Mouse (Mus musculus) CH12.LX (cell line): ENCODE measurements around the gene Exoc2. TPM values are rescaled to one million over a fixed set of nuclear protein-coding genes. Genes with fewer than 3 reads are reported as not detected.

Source experiments
- DNase-seq: peaks from one replicate; pipeline ENCODE4 v3.0.0-alpha.2; 2013; ENCODE audit errors: extremely low read depth
- H3K27ac ChIP-seq: 2 replicates; pipeline ENCODE4 v1.5.1; 2012; ENCODE audit warnings: low read depth, mild to moderate bottlenecking, control low read depth, moderate library complexity; ENCODE audit not compliant: insufficient read depth
- H3K27me3 ChIP-seq: replicated peaks from 2 replicates; pipeline ENCODE3; 2012; ENCODE audit warnings: inconsistent platforms
- H3K36me3 ChIP-seq, 2 experiments: replicated peaks in 1 of 2; 2 replicates each; pipeline versions ENCODE3 to v1.6.1; 2012; ENCODE audit warnings: inconsistent platforms in 1 of 2, low read length in 1 of 2, mild to moderate bottlenecking in 1 of 2, mixed read lengths in 1 of 2, moderate library complexity in 1 of 2; ENCODE audit not compliant: control insufficient read depth in 1 of 2, insufficient read depth in 1 of 2
- H3K4me1 ChIP-seq, 2 experiments: 2 replicates each; pipeline ENCODE4 v1.6.1; 2012; ENCODE audit warnings: inconsistent platforms in 1 of 2, moderate library complexity in 1 of 2; ENCODE audit not compliant: insufficient read depth in 2 of 2, control insufficient read depth in 1 of 2
- H3K4me2 ChIP-seq: 2 replicates; pipeline ENCODE4 v1.6.1; 2012; ENCODE audit warnings: low read depth, mild to moderate bottlenecking, control low read depth; ENCODE audit not compliant: poor library complexity, insufficient read depth, severe bottlenecking
- H3K4me3 ChIP-seq, 3 experiments: fragments of 150-350 bp in 1 of 3; sonication (generic) in 1 of 3; replicated peaks in 1 of 3; 2 replicates each; pipeline versions ENCODE3 to v1.5.1; 2011 to 2012; ENCODE audit warnings: low read depth in 2 of 3, low read length in 2 of 3, mild to moderate bottlenecking in 2 of 3, moderate library complexity in 2 of 3, control low read depth in 1 of 3, improper control_type of control experiment in 1 of 3, inconsistent platforms in 1 of 3, mixed read lengths in 1 of 3; ENCODE audit not compliant: poor library complexity in 1 of 3
- H3K79me2 ChIP-seq: replicated peaks from 2 replicates; pipeline ENCODE4 v1.6.1; 2012; ENCODE audit warnings: mild to moderate bottlenecking, moderate library complexity; ENCODE audit not compliant: control insufficient read depth, poor library complexity, insufficient read depth, severe bottlenecking; ENCODE audit errors: extremely low read depth
- H3K9ac ChIP-seq: 2 replicates; pipeline ENCODE4 v1.6.1; 2012; ENCODE audit warnings: low read depth, mild to moderate bottlenecking, control low read depth, moderate library complexity; ENCODE audit not compliant: insufficient read depth
- H3K9me3 ChIP-seq: replicated peaks from 2 replicates; pipeline ENCODE3; 2012; ENCODE audit warnings: low read length, inconsistent platforms, mixed read lengths
- BHLHE40 ChIP-seq: IDR thresholded peaks from 2 replicates; pipeline ENCODE4 v1.6.1; 2011; ENCODE audit warnings: mild to moderate bottlenecking, low read depth, low read length, improper control_type of control experiment
- CHD1 ChIP-seq: IDR thresholded peaks from 2 replicates; pipeline ENCODE4 v1.6.1; 2012; ENCODE audit warnings: low read depth, low read length, improper control_type of control experiment, inconsistent platforms
- CHD2 ChIP-seq: IDR thresholded peaks from 2 replicates; pipeline ENCODE4 v1.6.1; 2011; ENCODE audit warnings: low read length, improper control_type of control experiment
- E2F4 ChIP-seq: IDR thresholded peaks from 2 replicates; pipeline ENCODE4 v1.6.1; 2011; ENCODE audit warnings: low read depth, low read length, improper control_type of control experiment; ENCODE audit not compliant: insufficient replicate concordance
- EP300 ChIP-seq: IDR thresholded peaks from 2 replicates; pipeline ENCODE4 v1.6.1; 2011; ENCODE audit warnings: low read length, improper control_type of control experiment
- ETS1 ChIP-seq: conservative IDR thresholded peaks from 2 replicates; pipeline ENCODE4 v1.6.1; 2012; ENCODE audit warnings: low read depth, mild to moderate bottlenecking, inconsistent platforms, low read length, improper control_type of control experiment, moderate library complexity
- GABPA ChIP-seq: IDR thresholded peaks from 2 replicates; pipeline ENCODE4 v1.6.1; 2012; ENCODE audit warnings: low read depth, low read length, improper control_type of control experiment, inconsistent platforms; ENCODE audit not compliant: insufficient replicate concordance
- HCFC1 ChIP-seq: IDR thresholded peaks from 2 replicates; pipeline ENCODE4 v1.6.1; 2012; ENCODE audit warnings: low read depth, mild to moderate bottlenecking, inconsistent platforms, low read length, improper control_type of control experiment
- IRF4 ChIP-seq: IDR thresholded peaks from 2 replicates; pipeline ENCODE4 v1.6.1; 2014; ENCODE audit warnings: low read depth, mild to moderate bottlenecking, inconsistent platforms, low read length, improper control_type of control experiment
- JUND ChIP-seq: conservative IDR thresholded peaks from 2 replicates; pipeline ENCODE4 v1.6.1; 2011; ENCODE audit warnings: low read depth, low read length, improper control_type of control experiment
- MAZ ChIP-seq: IDR thresholded peaks from 2 replicates; pipeline ENCODE4 v1.6.1; 2012; ENCODE audit warnings: low read depth, mild to moderate bottlenecking, inconsistent platforms, low read length, improper control_type of control experiment, moderate library complexity
- MEF2A ChIP-seq: IDR thresholded peaks from 2 replicates; pipeline ENCODE4 v1.6.1; 2014; ENCODE audit warnings: low read depth, mild to moderate bottlenecking, inconsistent platforms, low read length, improper control_type of control experiment, borderline replicate concordance
- MYC ChIP-seq: IDR thresholded peaks from 2 replicates; pipeline ENCODE4 v1.6.1; 2011; ENCODE audit warnings: low read depth, mild to moderate bottlenecking, improper control_type of control experiment, low read length
- NELFE ChIP-seq: IDR thresholded peaks from 2 replicates; pipeline ENCODE4 v1.6.1; 2011; ENCODE audit warnings: low read depth, low read length, improper control_type of control experiment
- POLR2A ChIP-seq: IDR thresholded peaks from 2 replicates; pipeline ENCODE4 v1.6.1; 2011; ENCODE audit warnings: low read depth, mild to moderate bottlenecking, improper control_type of control experiment, low read length
- POLR2AphosphoS2 ChIP-seq: IDR thresholded peaks from 2 replicates; pipeline ENCODE4 v1.6.1; 2011; ENCODE audit warnings: low read depth, low read length, improper control_type of control experiment
- SMC3 ChIP-seq: IDR thresholded peaks from 2 replicates; pipeline ENCODE4 v1.6.1; 2011; ENCODE audit warnings: low read depth, low read length, improper control_type of control experiment
- TBP ChIP-seq: conservative IDR thresholded peaks from 2 replicates; pipeline ENCODE4 v1.6.1; 2011; ENCODE audit warnings: low read depth, low read length, improper control_type of control experiment
- UBTF ChIP-seq: IDR thresholded peaks from 2 replicates; pipeline ENCODE4 v1.6.1; 2012; ENCODE audit warnings: low read depth, mild to moderate bottlenecking, inconsistent platforms, low read length, improper control_type of control experiment, moderate library complexity
- USF2 ChIP-seq: conservative IDR thresholded peaks from 2 replicates; pipeline ENCODE4 v1.6.1; 2011; ENCODE audit warnings: low read depth, low read length, improper control_type of control experiment
- ZKSCAN1 ChIP-seq: IDR thresholded peaks from 2 replicates; pipeline ENCODE4 v1.6.1; 2012; ENCODE audit warnings: low read depth, inconsistent platforms, low read length, improper control_type of control experiment, borderline replicate concordance
- ZMIZ1 ChIP-seq: IDR thresholded peaks from 2 replicates; pipeline ENCODE4 v1.6.1; 2012; ENCODE audit warnings: low read depth, mild to moderate bottlenecking, inconsistent platforms, low read length, improper control_type of control experiment
- ZNF384 ChIP-seq: IDR thresholded peaks from 2 replicates; pipeline ENCODE4 v1.6.1; 2012; ENCODE audit warnings: low read depth, low read length, improper control_type of control experiment, inconsistent platforms
- dilution Hi-C: fragments of 300-500 bp; cut with MboI; formaldehyde crosslinking; loops from 2 replicates; pipeline ENCODE4 v1.14.3; 2020; ENCODE audit warnings: low sequenced_read_pairs; ENCODE audit not compliant: extremely low pct_unique_long_range_greater_than_20kb, extremely low pct_ligation_motif_present
- in situ Hi-C: fragments of 300-500 bp; cut with MboI; formaldehyde crosslinking; loops from 3 replicates; pipeline ENCODE4 v1.14.3; 2019; ENCODE audit warnings: low sequenced_read_pairs, low pct_ligation_motif_present, low pct_unique_long_range_greater_than_20kb, mixed read lengths
- polyA plus RNA-seq: library from polyadenylated mRNA; unstranded; fragments of >175 nt; gene quantifications from 2 replicates; pipeline ENCODE4 v1.2.1, GENCODE M21; 2012; ENCODE audit warnings: low read depth; ENCODE audit not compliant: insufficient read length
- total RNA-seq, 2 experiments: library from RNA; depleted of rRNA; stranded (reverse); fragments of 300-350 nt in 1 of 2; fragments of >200 nt in 1 of 2; gene quantifications; 2 replicates each; pipeline ENCODE4 v1.2.3; 2012 to 2014

The Exoc2 gene
- total and polyA plus RNA-seq, 3 experiments: 21.1 to 33.0 (median 29.7) TPM

- Histone ChIP-seq H3K9ac (no peak overlapping the region), H3K27ac (no peak overlapping the region), H3K27me3 (no peaks in the 10 kb centered on the region), H3K4me1 (peaks cover 19 to 52% of the 10 kb centered on the region in 2 experiments), H3K36me3 (peaks cover 36 to 42% of the 10 kb centered on the region in 2 experiments), H3K79me2 (peaks cover 12% of the 10 kb centered on the region), H3K9me3 (no peaks in the 10 kb centered on the region), H3K4me2 (no peak overlapping the region), H3K4me3 (no peak overlapping the region)
- no peak for DNase-seq
- TF ChIP-seq MAZ (no peak), SMC3 (no peak), ZNF384 (peak; percentile 77), CHD2 (peak; percentile 37), POLR2AphosphoS2 (peak; percentile 95), POLR2A (peak; percentile 56; the same call in 1 of the 2 replicates), CHD1 (no peak), JUND (no peak), USF2 (no peak), E2F4 (no peak)
- dilution Hi-C loops: no loop called here
- in situ Hi-C loops: no loop called here
Observed at GRCm38 (mm10) chr13:30767477-30768127, 206.3 kb downstream of the Exoc2 start.

GRCm38 (mm10) chr13:30766636-30767476 lies 207.0 kb downstream of the Exoc2 start:
- peaks cover 19 to 60% of the 10 kb centered on the region in 2 experiments for H3K4me1 ChIP-seq
- dilution Hi-C loops: no loop called here
- no peak overlapping the region for H3K9ac ChIP-seq
- H3K79me2 ChIP-seq: peaks cover 15% of the 10 kb centered on the region
- peaks cover 41 to 49% of the 10 kb centered on the region in 2 experiments for H3K36me3 ChIP-seq
- TF ChIP-seq MYC (no peak), IRF4 (no peak), POLR2A (peak; percentile 44; the same call in 1 of the 2 replicates), HCFC1 (no peak), EP300 (no peak), ZMIZ1 (peak; percentile 28; the same call in 1 of the 2 replicates), GABPA (no peak), ZKSCAN1 (no peak), POLR2AphosphoS2 (peak; percentile 82), NELFE (no peak), TBP (no peak), MEF2A (no peak), UBTF (no peak), SMC3 (no peak), ETS1 (no peak), BHLHE40 (no peak)
- peak overlapping the region; percentile 45 for H3K27ac ChIP-seq
- H3K27me3 ChIP-seq: no peaks in the 10 kb centered on the region
- H3K4me3 ChIP-seq: no peak overlapping the region
- in situ Hi-C loops: no loop called here
- H3K4me2 ChIP-seq: no peak overlapping the region
- H3K9me3 ChIP-seq: no peaks in the 10 kb centered on the region
- DNase-seq: no peak
